Mouse (Mus musculus): ENCODE data around the gene Araf.
A peak's percentile ranks its signal among the peaks of the same experiment; 100 is the strongest.

The Araf gene

GRCm38 (mm10) chrX:20853794-20854193, 56.2 kb downstream of the Araf start:
- no peak for DNase-seq

GRCm38 (mm10) chrX:20861453-20862104, 64.0 kb downstream of the Araf start:
- DNase-seq: no peak

GRCm38 (mm10) chrX:20862105-20863065, 64.8 kb downstream of the Araf start:
- DNase-seq: no peak

GRCm38 (mm10) chrX:20863161-20864101, 65.8 kb downstream of the Araf start:
- DNase-seq: peak; percentile 35

- DNase-seq: no peak
Observed at GRCm38 (mm10) chrX:20868091-20868490, 70.5 kb downstream of the Araf start.

- no peak for DNase-seq
Observed at GRCm38 (mm10) chrX:20869203-20869602, 71.6 kb downstream of the Araf start.

GRCm38 (mm10) chrX:20869962-20870513, 72.4 kb downstream of the Araf start, which contains the start of gene Timp1:
TSS of gene Timp1 (plus strand) at chrX:20870166.
- DNase-seq: peak; percentile 46

- peak; percentile 33 for DNase-seq
Observed at GRCm38 (mm10) chrX:20872928-20873500, 75.4 kb downstream of the Araf start.

- no peak for DNase-seq
Observed at GRCm38 (mm10) chrX:20875241-20875640, 77.6 kb downstream of the Araf start.

- no peak for DNase-seq
Observed at GRCm38 (mm10) chrX:20910074-20910473, 112.5 kb downstream of the Araf start.

All from right cerebral cortex, adult 18-20 months (tissue).